Mouse (Mus musculus): ENCODE results near the gene Gm37240. TPM values are rescaled to one million over a fixed set of nuclear protein-coding genes. Genes with fewer than 3 reads are reported as not detected.

The Gm37240 gene
- polyA plus RNA-seq, 1 experiment, result not detected

- Histone ChIP-seq H3K27ac (ENCODE audit: insufficient read depth, low read depth, low read length) (no peak overlapping the region), H3K4me1 (ENCODE audit: control insufficient read depth, insufficient read depth, low read length) (no peaks in the 10 kb centered on the region)
Measured at GRCm38 (mm10) chr3:84461687-84462086, 1425.6 kb downstream of the Gm37240 start.

GRCm38 (mm10) chr3:84460952-84461351 lies 1426.4 kb downstream of the Gm37240 start:
- H3K4me3 ChIP-seq (ENCODE audit: insufficient read depth, low read length), result no peak overlapping the region
- TF ChIP-seq POLR2A (IDR thresholded peaks at IDR 0.05; ENCODE audit: borderline replicate concordance, low read depth, low read length) (no peak), CTCF (IDR thresholded peaks at IDR 0.05; ENCODE audit: low read depth, low read length) (no peak)
- H3K4me1 ChIP-seq (ENCODE audit: control insufficient read depth, insufficient read depth, low read length), result 0 out of 2 replicates have a peak, but pooled peaks cover under 1% of the 10 kb centered on the region
- H3K27ac ChIP-seq (ENCODE audit: insufficient read depth, low read depth, low read length), result no peak overlapping the region

More at GRCm38 (mm10) chr3:84461687-84462086, 1425.6 kb downstream of the Gm37240 start:
- no peak for TF ChIP-seq CTCF (IDR thresholded peaks at IDR 0.05; ENCODE audit: low read depth, low read length)
- no peak for TF ChIP-seq POLR2A (IDR thresholded peaks at IDR 0.05; ENCODE audit: borderline replicate concordance, low read depth, low read length)
- H3K4me3 ChIP-seq (ENCODE audit: insufficient read depth, low read length), result no peak overlapping the region

GRCm38 (mm10) chr3:84460499-84460898 lies 1426.8 kb downstream of the Gm37240 start:
- Histone ChIP-seq H3K4me3 (ENCODE audit: insufficient read depth, low read length) (no peak overlapping the region), H3K27ac (ENCODE audit: insufficient read depth, low read depth, low read length) (no peak overlapping the region), H3K4me1 (ENCODE audit: control insufficient read depth, insufficient read depth, low read length) (0 out of 2 replicates have a peak, but pooled peaks cover 3% of the 10 kb centered on the region)
- TF ChIP-seq CTCF (IDR thresholded peaks at IDR 0.05; ENCODE audit: low read depth, low read length) (no peak), POLR2A (IDR thresholded peaks at IDR 0.05; ENCODE audit: borderline replicate concordance, low read depth, low read length) (no peak)

DNA sequence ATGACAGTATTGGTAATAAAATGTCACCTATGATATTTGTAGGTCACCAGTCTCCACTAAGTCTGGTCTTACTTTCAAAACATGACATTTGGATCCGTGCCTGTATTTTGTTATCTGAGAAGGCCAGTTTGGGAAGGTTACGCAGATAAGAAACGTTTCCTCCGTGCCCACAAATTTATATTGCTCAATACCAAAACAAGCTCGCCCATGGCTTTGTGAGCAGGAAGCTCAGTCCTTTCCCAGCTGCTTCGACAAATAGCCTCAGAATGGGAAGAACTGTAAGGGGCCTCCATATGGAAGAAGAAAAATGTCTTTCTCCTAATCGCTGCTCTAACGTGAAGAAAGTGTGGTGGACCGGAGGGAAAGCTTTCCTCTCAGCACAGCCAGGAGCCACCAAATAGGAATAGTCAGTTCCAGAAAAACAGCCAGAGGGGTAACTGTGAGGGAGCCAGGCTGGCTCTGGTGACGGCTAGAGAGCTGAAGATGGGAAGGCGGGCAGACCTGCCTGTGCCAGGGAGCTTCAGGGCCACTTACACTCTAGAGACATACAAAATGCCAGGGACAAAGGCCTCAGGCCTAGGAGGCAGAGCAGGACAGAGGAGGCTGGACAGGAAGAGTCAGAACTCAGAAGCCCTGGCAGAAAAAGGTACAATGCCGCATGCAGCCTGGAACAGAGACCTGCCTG lies 1431.4 kb downstream of the Gm37240 start:
- TF ChIP-seq CTCF (IDR thresholded peaks at IDR 0.05; ENCODE audit: low read depth, low read length), result no peak
- no peak for TF ChIP-seq POLR2A (IDR thresholded peaks at IDR 0.05; ENCODE audit: borderline replicate concordance, low read depth, low read length)
- H3K4me3 ChIP-seq (ENCODE audit: insufficient read depth, low read length), result no peak overlapping the region
- peaks cover 9% of the 10 kb centered on the region for H3K4me1 ChIP-seq (ENCODE audit: control insufficient read depth, insufficient read depth, low read length)
- no peak overlapping the region for H3K27ac ChIP-seq (ENCODE audit: insufficient read depth, low read depth, low read length)

GRCm38 (mm10) chr3:84450651-84451050 lies 1436.7 kb downstream of the Gm37240 start:
- Histone ChIP-seq H3K27ac (ENCODE audit: insufficient read depth, low read depth, low read length) (no peak overlapping the region), H3K4me3 (ENCODE audit: insufficient read depth, low read length) (no peak overlapping the region), H3K4me1 (ENCODE audit: control insufficient read depth, insufficient read depth, low read length) (peaks cover 12% of the 10 kb centered on the region)
- TF ChIP-seq CTCF (IDR thresholded peaks at IDR 0.05; ENCODE audit: low read depth, low read length) (no peak), POLR2A (IDR thresholded peaks at IDR 0.05; ENCODE audit: borderline replicate concordance, low read depth, low read length) (no peak)

DNA sequence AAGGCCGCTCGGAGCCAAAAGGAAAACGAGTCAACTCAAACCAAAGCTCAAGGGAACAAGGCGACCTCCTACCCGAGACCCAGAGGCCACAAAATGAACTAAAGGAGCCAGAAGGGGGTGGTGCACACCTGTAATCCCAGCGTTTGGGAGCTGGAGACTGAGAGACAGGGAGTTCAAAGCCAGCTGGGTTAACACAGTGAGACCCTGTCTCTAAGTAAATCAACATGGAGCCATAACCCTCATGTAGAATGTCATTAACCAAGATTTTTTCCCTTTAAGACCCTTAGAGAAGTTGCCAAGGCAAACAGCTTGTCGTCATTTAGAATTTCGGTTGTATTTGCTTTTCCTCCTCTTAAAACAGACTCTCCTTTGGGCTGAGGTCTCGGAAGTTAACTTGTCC lies 1438.3 kb downstream of the Gm37240 start:
- H3K4me3 ChIP-seq (ENCODE audit: insufficient read depth, low read length), result no peak overlapping the region
- H3K27ac ChIP-seq (ENCODE audit: insufficient read depth, low read depth, low read length), result no peak overlapping the region

DNA sequence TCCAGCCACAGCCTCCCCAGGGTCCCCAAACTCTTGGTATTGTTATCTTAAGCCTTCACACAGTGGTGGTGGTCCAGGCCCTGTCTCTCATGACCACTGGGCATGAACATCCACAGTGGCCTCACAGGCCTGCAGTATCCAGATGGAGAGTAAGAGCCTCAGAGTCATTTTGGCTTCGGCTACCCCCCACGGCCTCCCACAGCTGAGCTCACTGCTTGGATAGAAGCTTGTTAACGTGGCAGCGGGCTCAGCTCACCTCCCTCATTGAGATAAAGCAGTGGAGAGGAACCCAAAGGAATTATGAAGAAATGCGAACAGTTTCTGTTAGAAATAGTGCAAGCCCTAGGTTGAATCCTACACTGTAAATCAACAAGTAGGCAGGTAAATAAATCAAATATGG lies 1439.5 kb downstream of the Gm37240 start:
- Histone ChIP-seq H3K4me3 (ENCODE audit: insufficient read depth, low read length) (no peak overlapping the region), H3K27ac (ENCODE audit: insufficient read depth, low read depth, low read length) (no peak overlapping the region), H3K4me1 (ENCODE audit: control insufficient read depth, insufficient read depth, low read length) (peaks cover 21% of the 10 kb centered on the region)
- TF ChIP-seq CTCF (IDR thresholded peaks at IDR 0.05; ENCODE audit: low read depth, low read length) (no peak), POLR2A (IDR thresholded peaks at IDR 0.05; ENCODE audit: borderline replicate concordance, low read depth, low read length) (no peak)

More for the DNA sequence above, 1438.3 kb downstream of the Gm37240 start:
- peaks cover 12% of the 10 kb centered on the region for H3K4me1 ChIP-seq (ENCODE audit: control insufficient read depth, insufficient read depth, low read length)
- TF ChIP-seq POLR2A (IDR thresholded peaks at IDR 0.05; ENCODE audit: borderline replicate concordance, low read depth, low read length) (no peak), CTCF (IDR thresholded peaks at IDR 0.05; ENCODE audit: low read depth, low read length) (no peak)

Other genes starting within 250 kb of the Gm37240 start
- gene Fam160a1, start 70.2 kb downstream of the Gm37240 start, polyA plus RNA-seq (2012; ENCODE audit: insufficient read depth, insufficient read length, missing spikeins), result 0.19 TPM in 1 of 2 replicates, not detected in the other
- gene Glt28d2, start within 50 bp of the Gm37240 start, polyA plus RNA-seq (2012; ENCODE audit: insufficient read depth, insufficient read length, missing spikeins), result not detected in 2 replicates
- 6.1 and 6.7 TPM in 2 replicates for gene Sh3d19, start 83.6 kb upstream of the Gm37240 start, polyA plus RNA-seq (2012; ENCODE audit: insufficient read depth, insufficient read length, missing spikeins)
- not detected in 2 replicates for gene Prss48, start 115.0 kb upstream of the Gm37240 start, polyA plus RNA-seq (2012; ENCODE audit: insufficient read depth, insufficient read length, missing spikeins)

All from bone marrow macrophage, adult 2 months (primary cell).